Mouse (Mus musculus): ENCODE measurements at regions not wholly inside any gene's neighbourhood (a gene's known extent, or its start where the extent isn't known, plus 50 kb on each side); places are given as distances from the start of the nearest gene placed in this dataset.
A peak's percentile ranks its signal among the peaks of the same experiment; 100 is the strongest.

- Histone ChIP-seq H3K36me3 (no peaks in the 10 kb centered on the region), H3K9ac (replicated peaks) (no peak overlapping the region), H3K27me3 (no peaks in the 10 kb centered on the region), H3K4me2 (replicated peaks) (no peak overlapping the region), H3K27ac (no peak overlapping the region), H3K4me3 (replicated peaks) (no peak overlapping the region), H3K4me1 (replicated peaks) (no peaks in the 10 kb centered on the region), H3K9me3 (no peaks in the 10 kb centered on the region)
- 92% methylated on average over 1 of the region's 1 CpGs for WGBS
- no peak for ATAC-seq
Measured at GRCm38 (mm10) chr1:137428110-137428509, 467.9 kb upstream of the Nr5a2 start.

DNA sequence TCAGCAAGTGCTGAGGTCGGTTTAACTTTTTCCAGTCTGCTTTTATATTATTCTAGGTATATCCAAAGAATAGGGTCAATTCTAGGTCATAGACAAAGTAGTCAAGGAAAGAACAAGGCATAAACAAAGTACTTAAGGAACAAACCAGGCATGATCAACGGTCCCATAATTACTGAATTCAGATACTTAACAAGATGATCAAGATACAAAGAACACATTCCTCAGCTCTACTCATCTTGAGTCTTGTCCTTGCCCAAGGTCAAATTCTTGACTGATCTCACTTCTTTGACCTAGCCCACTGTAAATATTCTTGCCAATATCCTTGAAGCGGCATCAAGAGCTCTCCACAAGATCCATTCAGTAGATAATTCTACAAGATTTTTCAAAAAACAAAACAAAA is 458.1 kb upstream of the Nr5a2 start:
- Histone ChIP-seq H3K36me3 (no peaks in the 10 kb centered on the region), H3K27me3 (no peaks in the 10 kb centered on the region), H3K4me1 (replicated peaks) (no peaks in the 10 kb centered on the region), H3K4me3 (replicated peaks) (no peak overlapping the region), H3K4me2 (replicated peaks) (no peak overlapping the region), H3K9me3 (no peaks in the 10 kb centered on the region), H3K27ac (no peak overlapping the region), H3K9ac (replicated peaks) (no peak overlapping the region)
- WGBS = 81% methylated on average over 3 of the region's 3 CpGs
- no peak for ATAC-seq

DNA sequence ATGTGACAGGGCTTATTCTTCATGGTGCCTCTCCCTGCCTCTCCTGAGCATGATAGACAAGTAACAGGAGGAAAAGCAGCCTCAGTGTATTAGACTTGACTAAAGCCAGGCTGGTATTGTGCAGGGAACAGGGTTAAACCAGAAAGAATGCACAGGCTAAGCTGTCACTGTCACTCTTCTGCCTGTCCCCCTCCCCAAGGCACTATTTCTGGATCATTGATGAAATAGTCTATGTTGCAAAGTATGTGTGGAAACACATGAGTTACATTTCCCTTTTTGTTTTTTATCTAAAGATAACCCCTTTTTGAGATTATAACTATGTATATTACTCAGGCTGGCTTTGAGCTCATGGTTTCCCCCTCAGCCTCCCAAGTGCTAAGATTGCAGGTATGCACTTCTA is 436.5 kb upstream of the Nr5a2 start:
- Histone ChIP-seq H3K27ac (no peak overlapping the region), H3K4me2 (replicated peaks) (no peak overlapping the region), H3K27me3 (no peaks in the 10 kb centered on the region), H3K4me1 (replicated peaks) (no peaks in the 10 kb centered on the region), H3K9ac (replicated peaks) (no peak overlapping the region), H3K4me3 (replicated peaks) (no peak overlapping the region), H3K36me3 (no peaks in the 10 kb centered on the region), H3K9me3 (no peaks in the 10 kb centered on the region)
- no peak for ATAC-seq

DNA sequence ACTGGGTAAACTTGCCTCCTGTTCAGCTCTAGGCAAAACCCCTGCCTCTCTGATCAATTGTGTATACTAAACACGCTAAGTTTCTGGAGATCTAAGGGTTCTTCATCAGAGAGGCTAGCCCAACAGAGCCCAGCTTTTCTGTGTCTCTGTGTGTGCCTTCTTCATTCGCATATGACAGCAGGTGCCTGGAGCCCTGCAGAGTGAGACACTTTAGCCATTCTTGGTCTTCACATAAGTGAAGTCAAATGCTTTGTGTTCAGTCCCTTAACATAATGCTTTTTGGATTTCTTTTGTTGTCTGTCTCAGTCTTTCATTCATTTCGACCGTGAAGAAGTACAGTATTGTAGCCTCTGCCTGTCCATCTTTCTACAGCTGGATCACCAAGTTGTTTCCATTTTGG is 427.3 kb upstream of the Nr5a2 start:
- no peak overlapping the region for H3K27ac ChIP-seq
- no peak overlapping the region for H3K9ac ChIP-seq (replicated peaks)
- no peaks in the 10 kb centered on the region for H3K27me3 ChIP-seq
- no peaks in the 10 kb centered on the region for H3K4me1 ChIP-seq (replicated peaks)
- H3K4me3 ChIP-seq (replicated peaks) = no peak overlapping the region
- no peaks in the 10 kb centered on the region for H3K36me3 ChIP-seq
- no peaks in the 10 kb centered on the region for H3K9me3 ChIP-seq
- 33% methylated on average over 4 of the region's 4 CpGs for WGBS
- ATAC-seq = no peak
- H3K4me2 ChIP-seq (replicated peaks) = no peak overlapping the region

GRCm38 (mm10) chr1:137378072-137378985 is 418.1 kb upstream of the Nr5a2 start:
- ATAC-seq = peak; percentile 70
- WGBS = 6% methylated on average over 6 of the region's 6 CpGs
- Histone ChIP-seq H3K27me3 (no peaks in the 10 kb centered on the region), H3K36me3 (no peaks in the 10 kb centered on the region), H3K4me3 (replicated peaks) (no peak overlapping the region), H3K4me2 (replicated peaks) (peak overlapping the region; percentile 26; the same call in 1 of the 2 replicates), H3K27ac (peak overlapping the region; percentile 60), H3K9ac (replicated peaks) (no peak overlapping the region), H3K4me1 (replicated peaks) (peaks cover 33% of the 10 kb centered on the region), H3K9me3 (no peaks in the 10 kb centered on the region)

DNA sequence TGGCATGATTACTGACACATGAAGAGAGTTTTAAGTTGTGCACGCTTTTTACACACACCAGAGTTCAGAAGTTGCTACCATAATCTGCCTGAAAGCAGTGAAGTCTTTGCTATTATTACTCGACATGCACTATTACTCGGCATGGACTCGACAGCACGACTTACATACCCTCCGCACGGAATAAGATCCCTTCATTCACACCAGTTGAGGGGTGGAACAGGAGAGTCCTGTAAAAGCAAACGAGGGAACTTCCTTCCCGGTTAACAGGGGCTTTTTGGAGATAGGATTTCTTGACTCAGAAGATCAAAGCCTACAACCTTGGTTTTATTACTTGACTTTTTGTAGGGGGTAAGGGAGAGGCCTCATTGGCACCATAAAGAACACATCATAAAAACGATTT is 416.4 kb upstream of the Nr5a2 start:
- 86% methylated on average over 10 of the region's 10 CpGs for WGBS
- Histone ChIP-seq H3K27ac (no peak overlapping the region), H3K9ac (replicated peaks) (no peak overlapping the region), H3K4me1 (replicated peaks) (peaks cover 33% of the 10 kb centered on the region), H3K4me2 (replicated peaks) (no peak overlapping the region), H3K36me3 (no peaks in the 10 kb centered on the region), H3K4me3 (replicated peaks) (no peak overlapping the region), H3K27me3 (no peaks in the 10 kb centered on the region), H3K9me3 (no peaks in the 10 kb centered on the region)
- ATAC-seq = no peak

- Histone ChIP-seq H3K4me1 (replicated peaks) (peaks cover 33% of the 10 kb centered on the region), H3K4me2 (replicated peaks) (no peak overlapping the region), H3K4me3 (replicated peaks) (no peak overlapping the region), H3K9me3 (no peaks in the 10 kb centered on the region), H3K9ac (replicated peaks) (no peak overlapping the region), H3K27ac (0 out of 2 replicates have a peak overlapping the region, but pooled peaks have one; percentile 14), H3K27me3 (no peaks in the 10 kb centered on the region), H3K36me3 (no peaks in the 10 kb centered on the region)
- ATAC-seq = no peak
- 50% methylated on average over 4 of the region's 4 CpGs for WGBS
Measured at GRCm38 (mm10) chr1:137374641-137375040, 414.4 kb upstream of the Nr5a2 start.

GRCm38 (mm10) chr1:137373509-137374420 is 413.5 kb upstream of the Nr5a2 start:
- Histone ChIP-seq H3K9ac (replicated peaks) (no peak overlapping the region), H3K27ac (peak overlapping the region; percentile 60), H3K4me3 (replicated peaks) (no peak overlapping the region), H3K36me3 (no peaks in the 10 kb centered on the region), H3K4me2 (replicated peaks) (no peak overlapping the region), H3K27me3 (no peaks in the 10 kb centered on the region), H3K4me1 (replicated peaks) (peaks cover 29% of the 10 kb centered on the region), H3K9me3 (no peaks in the 10 kb centered on the region)
- ATAC-seq = peak; percentile 78
- 33% methylated on average over 15 of the region's 15 CpGs for WGBS

DNA sequence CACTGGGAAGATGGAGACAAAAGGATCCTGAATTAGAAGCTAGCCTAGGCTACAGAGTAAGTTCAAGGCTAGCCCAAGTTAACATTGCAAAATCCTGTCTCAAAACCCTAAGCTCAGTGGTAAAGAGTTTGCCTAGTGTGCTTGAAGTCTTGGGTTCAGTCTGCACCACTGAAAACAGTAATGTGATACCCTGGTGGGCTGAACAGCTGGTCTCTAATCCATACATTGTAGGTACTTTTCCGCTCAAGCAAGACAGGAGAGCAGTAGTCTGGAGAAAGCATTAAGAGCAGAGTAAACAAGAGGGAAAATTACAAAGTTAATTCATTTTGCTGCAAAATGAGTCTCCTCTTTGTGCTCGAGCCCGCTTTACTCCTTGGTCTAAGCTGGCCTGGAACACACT is 412.0 kb upstream of the Nr5a2 start:
- H3K4me3 ChIP-seq (replicated peaks) = no peak overlapping the region

GRCm38 (mm10) chr1:137364396-137364795 is 404.1 kb upstream of the Nr5a2 start:
- Histone ChIP-seq H3K9ac (replicated peaks) (no peak overlapping the region), H3K27ac (no peak overlapping the region), H3K27me3 (no peaks in the 10 kb centered on the region), H3K4me1 (replicated peaks) (0 out of 2 replicates have a peak, but pooled peaks cover 2% of the 10 kb centered on the region), H3K4me2 (replicated peaks) (no peak overlapping the region), H3K9me3 (no peaks in the 10 kb centered on the region), H3K36me3 (no peaks in the 10 kb centered on the region), H3K4me3 (replicated peaks) (no peak overlapping the region)
- no peak for ATAC-seq

More for the DNA sequence above, 412.0 kb upstream of the Nr5a2 start:
- no peak for ATAC-seq
- Histone ChIP-seq H3K9me3 (no peaks in the 10 kb centered on the region), H3K27me3 (no peaks in the 10 kb centered on the region), H3K27ac (no peak overlapping the region), H3K9ac (replicated peaks) (no peak overlapping the region), H3K4me2 (replicated peaks) (no peak overlapping the region), H3K4me1 (replicated peaks) (peaks cover 21% of the 10 kb centered on the region), H3K36me3 (no peaks in the 10 kb centered on the region)
- 88% methylated on average over 3 of the region's 3 CpGs for WGBS

GRCm38 (mm10) chr1:137363969-137364368 is 403.7 kb upstream of the Nr5a2 start:
- no peak for ATAC-seq
- no peak overlapping the region for H3K4me3 ChIP-seq (replicated peaks)
- H3K4me2 ChIP-seq (replicated peaks) = no peak overlapping the region
- H3K27me3 ChIP-seq = no peaks in the 10 kb centered on the region
- H3K27ac ChIP-seq = no peak overlapping the region
- H3K9ac ChIP-seq (replicated peaks) = no peak overlapping the region
- H3K4me1 ChIP-seq (replicated peaks) = 0 out of 2 replicates have a peak, but pooled peaks cover 2% of the 10 kb centered on the region
- H3K36me3 ChIP-seq = no peaks in the 10 kb centered on the region
- no peaks in the 10 kb centered on the region for H3K9me3 ChIP-seq
- 96% methylated on average over 2 of the region's 2 CpGs for WGBS

DNA sequence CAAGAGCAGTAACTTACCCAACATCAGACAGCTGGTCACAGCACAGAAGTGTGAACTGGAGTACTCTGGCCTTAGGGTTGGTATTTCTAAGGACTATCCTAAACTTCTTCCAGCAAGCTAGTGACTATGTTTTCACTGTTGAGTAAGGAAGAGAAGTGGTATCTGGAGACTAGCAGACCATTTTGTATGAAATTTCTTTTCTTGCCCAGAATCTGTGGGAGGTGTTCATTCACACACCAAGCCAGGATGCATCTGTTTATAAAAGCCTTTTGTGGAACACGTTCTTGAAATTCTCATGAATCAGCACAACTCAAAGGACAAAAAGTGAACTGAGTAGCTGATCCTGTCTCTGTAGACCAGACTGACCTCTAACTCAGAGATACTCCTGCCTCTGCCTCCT is 403.3 kb upstream of the Nr5a2 start:
- Histone ChIP-seq H3K27me3 (no peaks in the 10 kb centered on the region), H3K4me3 (replicated peaks) (no peak overlapping the region), H3K27ac (no peak overlapping the region), H3K4me1 (replicated peaks) (0 out of 2 replicates have a peak, but pooled peaks cover 2% of the 10 kb centered on the region), H3K36me3 (no peaks in the 10 kb centered on the region), H3K9ac (replicated peaks) (no peak overlapping the region), H3K4me2 (replicated peaks) (no peak overlapping the region), H3K9me3 (no peaks in the 10 kb centered on the region)
- no peak for ATAC-seq
- 82% methylated on average over 1 of the region's 1 CpGs for WGBS
